Mouse (Mus musculus) lung, adult 2 months (tissue): ENCODE measurements at regions not wholly inside any gene's neighbourhood (a gene's known extent, or its start where the extent isn't known, plus 50 kb on each side); places are given as distances from the start of the nearest gene placed in this dataset.
A peak's percentile ranks its signal among the peaks of the same experiment; 100 is the strongest.

Source experiments
- DNase-seq: peaks from one replicate; pipeline ENCODE4 v3.0.0; 2022
- H3K4me1 ChIP-seq: fragments of 200-500 bp; 2 replicates; pipeline ENCODE4 v1.6.1; 2011; ENCODE audit warnings: low read length; ENCODE audit not compliant: control insufficient read depth, insufficient read depth
- H3K4me3 ChIP-seq: fragments of 200-500 bp; replicated peaks from 2 replicates; pipeline ENCODE3; 2011; ENCODE audit warnings: low read depth, mild to moderate bottlenecking, control low read depth, low read length; ENCODE audit errors: extremely low read depth
- CTCF ChIP-seq: fragments of 200-500 bp; IDR thresholded peaks from 2 replicates; pipeline ENCODE4 v1.5.1; 2011; ENCODE audit warnings: mild to moderate bottlenecking, low read length, control low read depth; ENCODE audit not compliant: insufficient read depth
- POLR2A ChIP-seq: fragments of 200-500 bp; IDR thresholded peaks from 2 replicates; pipeline ENCODE4 v1.6.1; 2011; ENCODE audit warnings: low read depth, mild to moderate bottlenecking, control low read depth, low read length, borderline replicate concordance; ENCODE audit errors: extremely low read depth
- WGBS: fragments of 180-500 bp; shearing (Covaris S2); methylation state at CpG from one replicate; pipeline ENCODE4 v1.1.7; 2018; 5-methylcytosine and 5-hydroxymethylcytosine counted together

- no peak for TF ChIP-seq CTCF
- no peak for TF ChIP-seq POLR2A
- no peaks in the 10 kb centered on the region; the same call in 1 of the 2 replicates for H3K4me1 ChIP-seq
- DNase-seq: peak; percentile 17
- WGBS: 59% methylated on average over 16 of the region's 16 CpGs
- H3K4me3 ChIP-seq: no peak overlapping the region
Observed at GRCm38 (mm10) chr14:62003013-62003781, 289.2 kb upstream of the Rnaseh2b start.

- Histone ChIP-seq H3K4me1 (no peaks in the 10 kb centered on the region; the same call in 1 of the 2 replicates), H3K4me3 (no peak overlapping the region)
- DNase-seq: no peak
- TF ChIP-seq POLR2A (no peak), CTCF (no peak)
- 64% methylated on average over 2 of the region's 2 CpGs for WGBS
Observed at GRCm38 (mm10) chr14:62003797-62004196, 288.6 kb upstream of the Rnaseh2b start.

- Histone ChIP-seq H3K4me1 (no peaks in the 10 kb centered on the region), H3K4me3 (no peak overlapping the region)
- no peak for TF ChIP-seq CTCF
- DNase-seq: no peak
- 92% methylated on average over 5 of the region's 5 CpGs for WGBS
Observed at GRCm38 (mm10) chr14:62008707-62009106, 283.7 kb upstream of the Rnaseh2b start.

- Histone ChIP-seq H3K4me3 (no peak overlapping the region), H3K4me1 (no peaks in the 10 kb centered on the region)
- WGBS: 87% methylated on average over 4 of the region's 4 CpGs
- TF ChIP-seq POLR2A (no peak), CTCF (no peak)
- DNase-seq: no peak
Observed at GRCm38 (mm10) chr14:62018804-62019203, 273.6 kb upstream of the Rnaseh2b start.

DNA sequence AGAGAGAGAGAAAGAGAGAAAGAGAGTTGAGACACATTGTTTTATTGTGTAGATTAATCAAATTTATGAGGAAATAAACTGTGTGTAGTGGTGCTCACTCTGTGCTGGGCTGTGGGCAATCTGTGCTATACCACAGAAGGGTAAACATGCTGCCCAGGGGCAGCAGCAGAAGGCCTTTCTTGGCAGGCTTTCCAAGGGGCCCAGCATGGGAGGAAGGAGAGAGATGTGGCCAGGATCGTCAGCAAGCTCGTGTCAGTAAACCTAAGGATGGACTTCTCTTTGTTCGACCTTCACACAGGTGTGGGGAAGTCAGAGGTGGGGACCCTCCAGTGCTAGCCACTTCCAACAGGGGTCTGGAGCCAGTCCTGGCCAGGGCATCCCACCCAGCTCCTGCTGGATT, 271.4 kb upstream of the Rnaseh2b start:
- WGBS: 60% methylated on average over 3 of the region's 3 CpGs
- TF ChIP-seq CTCF: no peak
- TF ChIP-seq POLR2A: no peak
- Histone ChIP-seq H3K4me1 (no peaks in the 10 kb centered on the region), H3K4me3 (no peak overlapping the region)
- no peak for DNase-seq

DNA sequence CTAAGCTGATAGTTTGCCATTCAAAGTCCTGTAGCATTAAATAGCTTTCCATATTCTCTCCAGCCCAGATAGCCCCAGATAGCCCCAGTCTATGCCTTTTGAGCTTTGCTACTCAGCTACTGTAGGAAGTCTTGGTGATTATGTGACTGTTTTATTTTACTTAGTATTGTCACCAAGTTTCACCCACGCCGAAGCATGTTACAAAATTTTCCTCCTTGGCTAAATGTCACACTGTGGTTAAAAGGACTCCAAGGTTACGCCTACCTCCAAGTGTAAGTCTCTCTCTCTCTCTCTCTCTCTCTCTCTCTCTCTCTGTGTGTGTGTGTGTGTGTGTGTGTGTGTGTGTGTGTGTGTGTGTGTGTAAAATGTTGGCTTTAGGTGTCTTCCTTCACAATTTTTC, 270.2 kb upstream of the Rnaseh2b start:
- DNase-seq: no peak
- TF ChIP-seq POLR2A (no peak), CTCF (no peak)
- Histone ChIP-seq H3K4me3 (no peak overlapping the region), H3K4me1 (no peaks in the 10 kb centered on the region)
- 82% methylated on average over 3 of the region's 3 CpGs for WGBS

GRCm38 (mm10) chr14:62023022-62023421, 269.4 kb upstream of the Rnaseh2b start:
- 71% methylated on average over 7 of the region's 7 CpGs for WGBS
- TF ChIP-seq POLR2A: no peak
- TF ChIP-seq CTCF: no peak
- H3K4me3 ChIP-seq: no peak overlapping the region
- H3K4me1 ChIP-seq: no peaks in the 10 kb centered on the region
- no peak for DNase-seq

DNA sequence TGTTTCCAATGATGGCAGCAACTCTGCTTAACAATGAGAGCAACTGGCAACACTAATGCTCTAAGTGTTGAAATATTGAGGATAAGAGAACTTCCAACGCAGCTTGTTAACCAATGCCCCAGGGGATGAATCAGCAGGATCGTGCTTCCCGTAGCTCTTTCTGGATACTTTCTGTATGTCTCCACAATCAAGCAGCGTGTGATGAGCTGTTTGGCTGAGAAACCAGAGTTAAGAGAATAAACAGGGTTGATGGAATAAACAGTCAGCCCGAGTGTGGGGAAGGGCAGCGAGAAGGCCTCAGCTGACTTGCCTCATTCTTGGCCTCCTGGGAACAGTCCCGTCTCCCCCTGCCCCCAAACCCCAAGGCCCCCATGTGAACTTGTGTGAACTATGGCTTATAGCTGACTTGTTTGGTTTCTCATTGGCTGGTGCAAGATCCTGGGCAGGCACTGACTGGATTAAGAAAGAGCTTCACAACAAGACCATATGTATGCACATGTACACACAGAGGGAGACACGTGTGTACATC, 264.6 kb upstream of the Rnaseh2b start:
- DNase-seq: no peak
- WGBS: 62% methylated on average over 8 of the region's 8 CpGs
- no peak overlapping the region for H3K4me3 ChIP-seq
- no peaks in the 10 kb centered on the region for H3K4me1 ChIP-seq
- no peak for TF ChIP-seq POLR2A

GRCm38 (mm10) chr14:62030059-62030458, 262.3 kb upstream of the Rnaseh2b start:
- no peaks in the 10 kb centered on the region for H3K4me1 ChIP-seq
- 54% methylated on average over 7 of the region's 7 CpGs for WGBS
- no peak for DNase-seq
- H3K4me3 ChIP-seq: no peak overlapping the region
- TF ChIP-seq POLR2A (no peak), CTCF (no peak)

DNA sequence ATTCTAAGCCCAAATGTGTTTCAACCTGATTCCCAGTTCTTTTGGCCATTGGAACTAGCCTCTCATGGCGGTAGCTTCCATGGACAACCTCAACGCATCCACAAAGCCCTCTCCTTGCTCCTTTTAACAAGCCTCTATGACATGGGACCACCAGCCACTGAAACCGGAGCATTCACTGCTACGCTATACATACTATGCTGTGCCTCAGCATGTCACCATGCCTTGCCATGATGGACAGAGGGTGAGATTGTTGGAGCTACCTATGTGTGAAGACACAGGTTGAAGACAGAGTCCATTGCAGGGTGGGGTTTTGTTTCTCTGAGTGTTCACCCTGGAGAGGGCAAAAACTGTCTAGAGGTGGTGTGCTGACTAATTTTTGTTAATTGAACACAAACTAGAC, 258.7 kb upstream of the Rnaseh2b start:
- H3K4me3 ChIP-seq: no peak overlapping the region
- DNase-seq: no peak
- WGBS: 96% methylated on average over 4 of the region's 4 CpGs
- TF ChIP-seq POLR2A (no peak), CTCF (no peak)
- no peaks in the 10 kb centered on the region for H3K4me1 ChIP-seq
